Mouse (Mus musculus): ENCODE data around the gene Auts2. TPM values are rescaled to one million over a fixed set of nuclear protein-coding genes. Genes with fewer than 3 reads are reported as not detected.
A peak's percentile ranks its signal among the peaks of the same experiment; 100 is the strongest.

Auts2 gene
- polyA plus RNA-seq, 1 experiment from 2014 or later = 71.4 TPM

- peak overlapping the region; percentile 33; the same call in 1 of the 2 replicates for H3K4me2 ChIP-seq (ENCODE audit: low read depth, low read length, severe bottlenecking)
- H3K4me1 ChIP-seq (replicated peaks; ENCODE audit: control insufficient read depth, insufficient read depth, low read length) = peaks cover 7% of the 10 kb centered on the region
- H3K36me3 ChIP-seq (ENCODE audit: control insufficient read depth, insufficient read depth, low read length) = no peaks in the 10 kb centered on the region
- ATAC-seq (replicated peaks; ENCODE audit: low FRiP score) (peak; percentile 65; the same call in 1 of the 2 replicates), DNase-seq (ENCODE audit: low spot score) (no peak)
- no peaks in the 10 kb centered on the region; the same call in 1 of the 2 replicates for H3K27me3 ChIP-seq (ENCODE audit: control insufficient read depth, insufficient read depth, low read length)
- no peak overlapping the region; the same call in 1 of the 2 replicates for H3K4me3 ChIP-seq (ENCODE audit: low read depth, low read length)
- 8% methylated on average over 9 of the region's 9 CpGs for WGBS
- no peak overlapping the region for H3K27ac ChIP-seq (ENCODE audit: low read depth, low read length)
- H3K9ac ChIP-seq (ENCODE audit: low read length) = no peak overlapping the region
- no peaks in the 10 kb centered on the region for H3K9me3 ChIP-seq (ENCODE audit: control insufficient read depth, low read length)
These were observed 33.7 kb downstream of the Auts2 start for GRCm38 (mm10) chr5:132509464-132509885.

- H3K4me3 ChIP-seq (ENCODE audit: low read depth, low read length) = no peak overlapping the region
- peaks cover 13% of the 10 kb centered on the region for H3K4me1 ChIP-seq (replicated peaks; ENCODE audit: control insufficient read depth, insufficient read depth, low read length)
- no peak overlapping the region for H3K9ac ChIP-seq (ENCODE audit: low read length)
- no peaks in the 10 kb centered on the region for H3K36me3 ChIP-seq (ENCODE audit: control insufficient read depth, insufficient read depth, low read length)
- H3K27ac ChIP-seq (ENCODE audit: low read depth, low read length) = no peak overlapping the region
- H3K4me2 ChIP-seq (ENCODE audit: low read depth, low read length, severe bottlenecking) = no peak overlapping the region
- ATAC-seq (replicated peaks; ENCODE audit: low FRiP score) = no peak
- no peaks in the 10 kb centered on the region for H3K9me3 ChIP-seq (ENCODE audit: control insufficient read depth, low read length)
- 93% methylated on average over 1 of the region's 1 CpGs for WGBS
- DNase-seq (ENCODE audit: low spot score) = no peak
- no peaks in the 10 kb centered on the region; the same call in 1 of the 2 replicates for H3K27me3 ChIP-seq (ENCODE audit: control insufficient read depth, insufficient read depth, low read length)
These were observed 38.3 kb downstream of the Auts2 start for GRCm38 (mm10) chr5:132504893-132505292.

- Histone ChIP-seq H3K27me3 (ENCODE audit: control insufficient read depth, insufficient read depth, low read length) (no peaks in the 10 kb centered on the region; the same call in 1 of the 2 replicates), H3K4me1 (replicated peaks; ENCODE audit: control insufficient read depth, insufficient read depth, low read length) (peaks cover 9% of the 10 kb centered on the region; the same call in 1 of the 2 replicates), H3K27ac (ENCODE audit: low read depth, low read length) (no peak overlapping the region), H3K9ac (ENCODE audit: low read length) (no peak overlapping the region), H3K9me3 (ENCODE audit: control insufficient read depth, low read length) (no peaks in the 10 kb centered on the region), H3K36me3 (ENCODE audit: control insufficient read depth, insufficient read depth, low read length) (no peaks in the 10 kb centered on the region), H3K4me3 (ENCODE audit: low read depth, low read length) (no peak overlapping the region), H3K4me2 (ENCODE audit: low read depth, low read length, severe bottlenecking) (no peak overlapping the region)
- ATAC-seq (replicated peaks; ENCODE audit: low FRiP score) = no peak
- no peak for DNase-seq (ENCODE audit: low spot score)
- 89% methylated on average over 2 of the region's 2 CpGs for WGBS
These were observed 39.7 kb downstream of the Auts2 start for GRCm38 (mm10) chr5:132503431-132503830.

- Histone ChIP-seq H3K27me3 (ENCODE audit: control insufficient read depth, insufficient read depth, low read length) (no peaks in the 10 kb centered on the region; the same call in 1 of the 2 replicates), H3K9me3 (ENCODE audit: control insufficient read depth, low read length) (no peaks in the 10 kb centered on the region), H3K4me2 (ENCODE audit: low read depth, low read length, severe bottlenecking) (no peak overlapping the region), H3K4me1 (replicated peaks; ENCODE audit: control insufficient read depth, insufficient read depth, low read length) (peaks cover 9% of the 10 kb centered on the region; the same call in 1 of the 2 replicates), H3K36me3 (ENCODE audit: control insufficient read depth, insufficient read depth, low read length) (no peaks in the 10 kb centered on the region), H3K27ac (ENCODE audit: low read depth, low read length) (no peak overlapping the region), H3K9ac (ENCODE audit: low read length) (no peak overlapping the region), H3K4me3 (ENCODE audit: low read depth, low read length) (no peak overlapping the region)
- ATAC-seq (replicated peaks; ENCODE audit: low FRiP score) = no peak
- DNase-seq (ENCODE audit: low spot score) = peak; percentile 52
- WGBS = 19% methylated on average over 5 of the region's 5 CpGs
These were observed 41.1 kb downstream of the Auts2 start for GRCm38 (mm10) chr5:132502036-132502435.

GRCm38 (mm10) chr5:132500817-132501231 lies 42.3 kb downstream of the Auts2 start:
- H3K9me3 ChIP-seq (ENCODE audit: control insufficient read depth, low read length) = no peaks in the 10 kb centered on the region
- peak overlapping the region; percentile 18; the same call in 1 of the 2 replicates for H3K4me2 ChIP-seq (ENCODE audit: low read depth, low read length, severe bottlenecking)
- ATAC-seq (replicated peaks; ENCODE audit: low FRiP score) = no peak; the same call in 1 of the 2 replicates
- H3K4me3 ChIP-seq (ENCODE audit: low read depth, low read length) = no peak overlapping the region
- H3K27ac ChIP-seq (ENCODE audit: low read depth, low read length) = no peak overlapping the region
- no peaks in the 10 kb centered on the region for H3K27me3 ChIP-seq (ENCODE audit: control insufficient read depth, insufficient read depth, low read length)
- no peaks in the 10 kb centered on the region for H3K36me3 ChIP-seq (ENCODE audit: control insufficient read depth, insufficient read depth, low read length)
- DNase-seq (ENCODE audit: low spot score) = no peak
- peaks cover 9% of the 10 kb centered on the region; the same call in 1 of the 2 replicates for H3K4me1 ChIP-seq (replicated peaks; ENCODE audit: control insufficient read depth, insufficient read depth, low read length)
- H3K9ac ChIP-seq (ENCODE audit: low read length) = no peak overlapping the region
- WGBS = 0% methylated on average over 3 of the region's 3 CpGs

DNA sequence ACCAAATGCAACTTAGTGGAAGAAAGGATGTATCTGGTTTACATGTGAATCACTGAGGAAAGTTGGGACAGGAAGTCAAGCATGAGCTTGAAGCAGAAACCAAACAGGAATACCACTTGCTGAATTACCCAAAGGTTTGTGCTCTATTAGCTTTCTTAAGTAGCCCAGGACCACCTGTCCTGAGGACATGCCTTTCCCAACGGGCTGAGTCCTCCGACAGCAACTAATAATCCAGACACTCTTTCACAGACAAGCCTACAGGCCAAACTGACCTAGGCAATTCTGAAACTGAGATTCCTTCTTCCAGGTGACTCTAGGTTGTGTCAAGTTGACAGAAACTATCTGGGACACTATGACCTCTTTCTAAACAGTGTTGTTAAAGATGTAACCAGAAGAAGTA lies 44.2 kb downstream of the Auts2 start:
- H3K4me3 ChIP-seq (ENCODE audit: low read depth, low read length) = no peak overlapping the region
- peaks cover 9% of the 10 kb centered on the region; the same call in 1 of the 2 replicates for H3K4me1 ChIP-seq (replicated peaks; ENCODE audit: control insufficient read depth, insufficient read depth, low read length)
- no peak overlapping the region for H3K9ac ChIP-seq (ENCODE audit: low read length)
- no peaks in the 10 kb centered on the region for H3K27me3 ChIP-seq (ENCODE audit: control insufficient read depth, insufficient read depth, low read length)
- no peak for ATAC-seq (replicated peaks; ENCODE audit: low FRiP score)
- H3K9me3 ChIP-seq (ENCODE audit: control insufficient read depth, low read length) = no peaks in the 10 kb centered on the region
- no peaks in the 10 kb centered on the region for H3K36me3 ChIP-seq (ENCODE audit: control insufficient read depth, insufficient read depth, low read length)
- no peak for DNase-seq (ENCODE audit: low spot score)
- WGBS = 64% methylated on average over 2 of the region's 2 CpGs
- H3K4me2 ChIP-seq (ENCODE audit: low read depth, low read length, severe bottlenecking) = no peak overlapping the region
- no peak overlapping the region for H3K27ac ChIP-seq (ENCODE audit: low read depth, low read length)

DNA sequence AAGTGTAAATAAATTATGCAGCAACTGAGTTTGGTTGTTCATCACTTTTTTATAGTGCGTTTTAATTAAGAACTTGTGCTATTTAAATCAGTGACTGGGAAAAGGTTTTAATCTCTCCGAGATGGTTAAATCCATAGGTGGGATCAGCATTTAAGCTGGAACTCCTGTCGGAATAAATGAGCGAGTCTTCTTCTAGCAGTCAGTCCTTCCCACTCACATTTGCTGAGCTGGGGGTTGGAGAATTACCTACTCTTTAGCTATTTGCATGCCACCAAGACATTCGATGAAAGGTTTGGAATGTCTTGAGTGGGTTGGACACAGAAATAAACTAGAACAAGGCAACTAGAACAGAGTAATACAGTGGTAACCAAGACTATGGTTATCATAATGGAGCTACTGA lies 45.1 kb downstream of the Auts2 start:
- DNase-seq (ENCODE audit: low spot score) (no peak), ATAC-seq (replicated peaks; ENCODE audit: low FRiP score) (no peak)
- H3K4me3 ChIP-seq (ENCODE audit: low read depth, low read length) = no peak overlapping the region
- no peaks in the 10 kb centered on the region for H3K9me3 ChIP-seq (ENCODE audit: control insufficient read depth, low read length)
- no peak overlapping the region for H3K9ac ChIP-seq (ENCODE audit: low read length)
- WGBS = 85% methylated on average over 5 of the region's 5 CpGs
- no peak overlapping the region for H3K27ac ChIP-seq (ENCODE audit: low read depth, low read length)
- peaks cover 9% of the 10 kb centered on the region; the same call in 1 of the 2 replicates for H3K4me1 ChIP-seq (replicated peaks; ENCODE audit: control insufficient read depth, insufficient read depth, low read length)
- H3K27me3 ChIP-seq (ENCODE audit: control insufficient read depth, insufficient read depth, low read length) = no peaks in the 10 kb centered on the region
- H3K36me3 ChIP-seq (ENCODE audit: control insufficient read depth, insufficient read depth, low read length) = no peaks in the 10 kb centered on the region
- H3K4me2 ChIP-seq (ENCODE audit: low read depth, low read length, severe bottlenecking) = no peak overlapping the region

- peaks cover 12% of the 10 kb centered on the region; the same call in 1 of the 2 replicates for H3K4me1 ChIP-seq (replicated peaks; ENCODE audit: control insufficient read depth, insufficient read depth, low read length)
- ATAC-seq (replicated peaks; ENCODE audit: low FRiP score) (no peak), DNase-seq (ENCODE audit: low spot score) (no peak)
- WGBS = 91% methylated on average over 1 of the region's 1 CpGs
- H3K4me3 ChIP-seq (ENCODE audit: low read depth, low read length) = no peak overlapping the region
- no peak overlapping the region for H3K9ac ChIP-seq (ENCODE audit: low read length)
- H3K27ac ChIP-seq (ENCODE audit: low read depth, low read length) = no peak overlapping the region
- no peaks in the 10 kb centered on the region for H3K27me3 ChIP-seq (ENCODE audit: control insufficient read depth, insufficient read depth, low read length)
- H3K36me3 ChIP-seq (ENCODE audit: control insufficient read depth, insufficient read depth, low read length) = no peaks in the 10 kb centered on the region
- H3K9me3 ChIP-seq (ENCODE audit: control insufficient read depth, low read length) = no peaks in the 10 kb centered on the region
- no peak overlapping the region for H3K4me2 ChIP-seq (ENCODE audit: low read depth, low read length, severe bottlenecking)
These were observed 50.4 kb downstream of the Auts2 start for GRCm38 (mm10) chr5:132492793-132493192.

DNA sequence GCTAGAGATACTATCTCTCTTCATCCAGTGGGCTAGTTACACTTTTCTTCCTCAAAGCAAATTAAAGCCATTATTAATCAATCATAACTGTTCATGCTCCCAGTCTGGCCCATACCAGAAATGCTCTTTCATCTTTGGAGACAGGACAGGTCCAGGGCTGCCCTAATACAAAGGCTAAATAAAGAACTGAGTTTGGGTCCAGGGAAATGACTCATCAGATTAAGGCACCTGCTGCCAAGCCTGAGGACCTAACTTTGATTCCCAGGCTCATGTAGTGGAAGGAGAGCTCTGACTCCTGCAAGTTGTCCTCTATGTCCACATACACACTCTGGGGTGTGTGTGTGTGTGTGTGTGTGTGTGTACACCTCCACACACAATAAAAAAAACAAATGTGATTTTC lies 51.1 kb downstream of the Auts2 start:
- Histone ChIP-seq H3K9me3 (ENCODE audit: control insufficient read depth, low read length) (no peaks in the 10 kb centered on the region), H3K27ac (ENCODE audit: low read depth, low read length) (no peak overlapping the region), H3K36me3 (ENCODE audit: control insufficient read depth, insufficient read depth, low read length) (no peaks in the 10 kb centered on the region), H3K4me1 (replicated peaks; ENCODE audit: control insufficient read depth, insufficient read depth, low read length) (peaks cover 14% of the 10 kb centered on the region; the same call in 1 of the 2 replicates), H3K4me2 (ENCODE audit: low read depth, low read length, severe bottlenecking) (no peak overlapping the region), H3K4me3 (ENCODE audit: low read depth, low read length) (no peak overlapping the region), H3K9ac (ENCODE audit: low read length) (no peak overlapping the region), H3K27me3 (ENCODE audit: control insufficient read depth, insufficient read depth, low read length) (no peaks in the 10 kb centered on the region)
- ATAC-seq (replicated peaks; ENCODE audit: low FRiP score) (no peak), DNase-seq (ENCODE audit: low spot score) (no peak)

Data from forebrain, embryonic 11.5 days (tissue).